Mouse (Mus musculus): ENCODE data around the gene Mrps33.

GRCm38 (mm10) chr6:39805916-39806315, 4.9 kb downstream of the Mrps33 start:
- no peak for TF ChIP-seq POLR2A (IDR thresholded peaks at IDR 0.05; ENCODE audit: low read depth, low read length)
- TF ChIP-seq CTCF (IDR thresholded peaks at IDR 0.05; ENCODE audit: extremely low read depth, insufficient read depth, insufficient read length, insufficient replicate concordance): no peak

Measured in spleen, adult 2 months (tissue).